Mouse (Mus musculus) olfactory bulb, adult 2 months (tissue): ENCODE measurements at regions not wholly inside any gene's neighbourhood (a gene's known extent, or its start where the extent isn't known, plus 50 kb on each side); places are given as distances from the start of the nearest gene placed in this dataset.

Source experiments
- CTCF ChIP-seq: fragments of 200-500 bp; IDR thresholded peaks from 2 replicates; pipeline ENCODE4 v1.5.1; 2012; ENCODE audit warnings: low read depth, mild to moderate bottlenecking, low read length, moderate library complexity; ENCODE audit not compliant: insufficient read depth
- POLR2A ChIP-seq: fragments of 200-500 bp; IDR thresholded peaks from 2 replicates; pipeline ENCODE4 v1.6.1; 2012; ENCODE audit warnings: mild to moderate bottlenecking, low read depth, low read length, moderate library complexity; ENCODE audit not compliant: insufficient read depth

DNA sequence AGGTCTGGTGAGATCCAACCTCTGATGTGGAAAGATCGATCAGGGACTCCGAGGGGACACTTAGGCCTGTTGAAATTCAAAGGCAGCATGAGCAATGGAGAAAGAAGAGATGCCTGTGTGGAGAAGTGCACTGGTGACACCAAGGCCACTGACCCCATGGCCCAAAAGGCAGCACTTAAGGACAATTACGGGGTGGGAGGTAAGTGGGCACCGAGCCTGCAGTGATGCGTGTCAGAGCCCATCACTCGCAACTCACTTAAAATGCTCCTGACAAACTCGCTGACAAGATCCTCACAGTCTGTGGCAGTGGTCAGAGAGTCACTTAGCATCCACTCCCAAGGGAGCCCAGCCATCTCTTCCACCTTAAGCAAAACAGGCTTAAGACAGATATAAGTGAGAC is 207.7 kb upstream of the Mki67 start:
- TF ChIP-seq CTCF: no peak
- no peak for TF ChIP-seq POLR2A
